Mouse (Mus musculus) erythroid progenitor cell, adult 5-6 weeks (primary cell): ENCODE results near the gene Thada. TPM values are rescaled to one million over a fixed set of nuclear protein-coding genes. Genes with fewer than 3 reads are reported as not detected.

Experiments
- ATAC-seq: replicated peaks from 2 replicates; pipeline ENCODE4 v1.8.0; 2016; ENCODE audit warnings: moderate number of reproducible peaks, mild to moderate bottlenecking, moderate TSS enrichment, inconsistent platforms; ENCODE audit not compliant: poor library complexity, low FRiP score, severe bottlenecking
- total RNA-seq, 2 experiments: library from RNA; stranded (forward) in 1 of 2; stranded (reverse) in 1 of 2; fragments of 150-400 nt in 1 of 2; fragments of 186-747, 209-891 nt in 1 of 2; gene quantifications; 2 replicates each; pipeline versions ENCODE4 v1.2.3 to v1.2.4; 2015 to 2017; ENCODE audit warnings: low replicate concordance in 2 of 2

The Thada gene
- total RNA-seq, 2 experiments from 2014 or later = 7.5 to 10.9 TPM

DNA sequence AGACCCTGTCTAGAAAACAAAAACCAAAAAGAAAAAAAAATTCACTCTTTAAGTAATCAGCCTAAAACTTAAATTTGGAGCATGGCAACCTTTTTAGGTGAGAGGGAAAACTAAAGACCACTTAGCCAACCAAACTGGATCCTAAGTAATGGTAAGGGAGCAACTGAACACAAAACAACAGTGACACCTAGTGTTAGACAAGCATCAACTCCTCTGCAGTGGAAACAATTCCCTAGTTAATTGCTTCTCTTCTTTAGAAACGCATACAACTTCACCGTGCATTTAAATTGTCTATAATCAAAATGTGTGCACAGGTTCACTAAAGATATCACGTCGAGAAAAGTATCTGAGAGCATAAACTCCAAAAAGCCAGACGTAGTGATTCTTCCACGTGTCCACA lies 80.3 kb downstream of the Thada start:
- ATAC-seq = no peak

DNA sequence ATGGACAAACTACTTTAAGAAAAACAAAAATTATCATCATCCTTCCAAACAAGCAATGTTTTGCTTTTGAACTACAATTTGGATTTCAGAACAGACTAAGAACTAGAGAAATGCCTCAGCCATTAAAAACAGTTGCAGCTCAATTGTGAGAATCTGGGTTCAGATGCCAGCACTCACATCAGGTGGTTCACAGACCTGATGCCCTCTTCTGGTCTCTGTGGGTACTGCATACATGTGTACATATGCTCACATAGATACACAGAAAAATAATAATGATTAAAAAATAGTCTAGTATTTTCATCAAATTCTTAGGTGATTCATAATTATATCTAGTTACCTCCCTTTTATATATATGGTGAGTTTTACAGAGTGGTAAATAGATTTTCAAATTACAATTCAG lies 81.3 kb downstream of the Thada start:
- no peak for ATAC-seq

DNA sequence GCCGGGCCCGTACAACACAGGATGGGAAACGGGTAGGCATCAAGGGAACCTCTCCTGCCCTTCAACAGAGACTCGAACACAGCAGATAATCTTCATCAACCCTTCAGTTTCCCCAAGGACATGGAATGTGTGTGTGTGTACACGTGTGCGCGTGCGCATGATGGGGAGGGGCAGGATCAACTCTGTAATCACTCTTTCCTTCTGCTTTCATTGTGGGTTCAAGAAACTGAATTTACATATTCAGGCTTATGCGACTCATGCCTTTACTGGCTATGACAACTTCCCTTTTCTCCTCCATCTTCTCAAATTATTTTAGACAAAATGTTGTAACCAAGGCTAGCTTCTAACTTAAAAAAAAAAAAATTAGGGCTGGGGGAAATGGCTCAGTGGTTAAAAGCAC lies 85.7 kb downstream of the Thada start:
- no peak for ATAC-seq

DNA sequence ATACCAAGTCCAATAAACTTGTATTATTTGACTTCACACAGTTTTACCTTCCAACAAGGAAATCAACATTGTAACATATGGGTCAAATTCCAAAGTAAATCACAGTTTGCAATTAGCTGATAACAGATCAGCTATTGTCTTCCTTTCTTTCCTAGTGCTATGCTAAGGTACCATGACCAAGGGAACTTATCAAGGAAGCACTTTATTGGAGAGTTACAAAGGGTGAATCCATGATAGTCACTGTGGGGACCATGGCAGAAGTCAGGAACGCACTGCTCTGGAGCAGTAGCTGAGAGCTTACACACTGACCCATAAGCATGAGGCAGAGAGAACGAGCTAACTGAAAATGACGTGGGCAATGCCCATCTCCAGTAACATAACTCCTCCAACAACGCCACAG lies 89.1 kb downstream of the Thada start:
- no peak for ATAC-seq

DNA sequence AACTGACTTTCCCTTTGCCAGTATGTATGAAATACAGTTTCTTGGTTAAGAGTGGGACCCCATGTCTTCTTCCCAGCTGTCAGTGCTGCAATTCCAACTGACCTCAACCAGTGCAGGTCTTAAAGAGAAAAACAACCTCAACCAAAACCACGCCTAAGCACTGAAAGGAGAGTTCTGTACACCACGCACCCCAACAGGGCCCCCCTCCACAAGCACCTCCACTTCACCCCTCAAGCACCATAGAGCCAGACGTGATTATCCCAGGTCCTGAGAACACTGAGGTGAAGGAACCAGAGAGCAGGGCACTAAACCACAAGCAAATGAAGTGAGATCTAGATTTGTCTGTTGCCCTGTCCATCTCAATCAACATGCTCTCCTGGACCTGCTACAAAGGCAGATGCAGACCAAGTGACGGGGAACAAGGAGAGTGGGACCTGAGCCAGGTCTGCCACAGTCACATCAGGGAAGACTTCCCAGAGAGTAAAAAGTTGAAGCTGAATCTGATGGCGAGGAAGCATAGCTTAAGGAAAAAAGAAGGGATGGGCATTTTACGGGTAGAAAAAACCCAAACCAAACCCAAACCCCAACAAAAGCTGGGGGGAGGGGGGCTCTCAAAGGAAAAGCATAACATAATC lies 93.5 kb downstream of the Thada start:
- no peak for ATAC-seq

DNA sequence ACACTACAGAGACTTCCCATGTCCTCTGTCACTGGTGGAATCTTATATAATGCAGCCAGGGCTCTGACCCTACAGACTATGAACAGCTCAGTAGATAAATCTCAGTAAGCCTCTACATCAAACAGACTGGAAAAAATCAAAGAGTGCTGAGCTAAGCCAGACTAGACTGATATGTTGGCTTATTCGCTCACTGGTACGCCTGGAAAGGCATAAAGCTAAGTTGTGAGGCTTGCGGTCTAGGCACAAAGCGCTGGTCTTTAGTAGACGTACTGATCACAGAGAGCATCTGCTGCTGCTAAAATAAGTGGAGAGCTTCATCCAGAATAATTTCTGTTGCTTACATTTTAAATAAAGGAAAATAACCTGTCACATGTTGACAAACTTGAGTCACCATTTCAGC lies 95.6 kb downstream of the Thada start:
- no peak for ATAC-seq

DNA sequence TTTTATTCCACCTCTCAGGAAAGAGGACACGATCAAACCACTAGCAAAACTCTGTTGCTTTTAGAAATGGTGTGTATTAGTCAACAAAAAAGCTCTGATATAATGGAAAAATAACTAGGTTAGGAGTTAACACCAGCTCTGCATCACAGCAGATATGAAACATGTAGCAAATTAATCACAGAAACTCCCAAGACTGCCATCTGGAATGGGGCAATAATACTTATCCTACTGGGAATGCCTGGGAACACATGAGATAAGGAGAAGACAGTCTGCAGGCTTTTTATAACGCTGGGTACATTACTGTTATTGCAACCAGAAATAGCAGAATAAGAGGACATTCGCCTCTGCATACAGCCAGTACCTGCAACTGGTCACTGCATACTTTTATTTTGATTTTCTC lies 96.2 kb downstream of the Thada start:
- no peak for ATAC-seq

DNA sequence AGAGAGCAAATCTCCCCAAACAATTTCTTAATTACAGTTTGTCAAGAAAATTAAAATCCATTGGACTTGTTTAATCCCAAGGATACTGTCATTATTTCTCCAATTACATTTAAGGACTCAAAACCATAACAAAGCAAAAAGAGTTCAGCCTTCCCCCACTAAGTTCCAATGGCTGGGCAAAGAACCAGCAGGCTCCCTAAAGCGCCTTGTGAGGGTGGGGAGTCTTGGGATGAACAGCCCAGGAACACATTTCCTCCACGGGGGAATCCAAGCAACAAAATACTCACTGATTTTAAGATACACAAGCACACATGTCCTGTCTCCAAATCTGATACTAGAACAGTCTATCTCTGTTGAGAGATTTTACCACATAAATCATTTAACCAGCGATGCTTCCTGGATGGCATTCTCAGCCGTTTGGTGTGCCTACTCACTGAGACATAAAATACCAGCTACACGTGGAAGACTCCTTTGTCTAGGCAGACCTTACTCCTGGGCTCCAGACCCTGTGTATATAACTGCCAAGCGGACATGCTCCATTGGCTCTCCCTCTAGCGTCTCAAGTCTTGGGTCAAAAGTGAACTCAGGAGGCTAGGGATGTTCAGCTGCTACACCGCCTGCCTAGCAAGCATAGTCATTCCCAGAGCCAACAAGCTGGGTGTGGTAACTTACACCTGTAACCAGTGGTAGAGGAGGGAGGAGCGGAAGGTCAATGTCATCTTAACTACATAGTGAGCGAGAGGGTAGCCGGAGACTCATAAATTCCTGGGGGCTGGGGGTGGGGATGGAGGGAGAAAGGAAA lies 97.6 kb downstream of the Thada start:
- ATAC-seq = no peak

DNA sequence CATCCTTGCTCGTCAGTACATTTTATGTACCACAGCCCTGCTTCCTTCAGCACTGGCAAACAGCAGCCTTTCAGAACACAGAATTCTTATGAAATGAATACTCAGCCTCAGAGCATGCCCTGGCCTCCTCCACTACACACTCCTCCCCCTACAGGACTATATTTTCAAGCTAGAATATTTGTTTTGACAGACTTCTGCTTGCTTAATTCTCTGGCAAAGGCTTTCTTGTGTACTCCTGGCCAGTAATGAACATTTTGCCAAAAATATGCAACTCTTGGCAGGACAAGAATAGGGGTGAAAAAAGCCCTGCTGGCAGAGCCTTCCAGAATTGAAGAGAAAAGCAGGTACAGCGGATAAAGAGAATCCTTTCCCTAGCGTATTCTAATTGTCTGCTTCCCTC lies 98.3 kb downstream of the Thada start:
- ATAC-seq = no peak

DNA sequence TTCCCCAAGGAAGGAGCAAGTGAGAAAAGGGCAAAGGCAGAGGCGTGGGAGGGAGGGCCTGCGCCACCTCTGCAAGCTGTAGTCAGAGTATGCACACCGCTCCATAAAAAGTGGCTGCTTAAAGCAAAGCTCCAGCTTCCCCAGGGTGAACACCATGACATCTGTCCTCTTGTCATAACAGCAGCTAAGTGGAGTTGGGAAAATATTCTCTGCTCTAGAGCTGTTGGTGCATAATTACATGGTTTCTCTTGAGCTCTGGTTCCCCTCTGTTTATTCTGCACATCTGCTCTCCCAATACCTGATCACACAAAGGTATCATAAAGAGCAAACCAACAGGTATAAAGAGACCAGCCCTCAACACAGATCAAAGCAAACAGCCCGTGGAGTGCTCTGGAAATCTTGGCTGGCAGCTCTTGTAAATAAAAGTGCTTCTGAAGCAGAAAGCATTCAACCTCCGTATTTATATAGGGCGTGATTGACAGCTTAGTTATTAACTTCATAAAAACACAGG lies 100.2 kb downstream of the Thada start:
- no peak for ATAC-seq

DNA sequence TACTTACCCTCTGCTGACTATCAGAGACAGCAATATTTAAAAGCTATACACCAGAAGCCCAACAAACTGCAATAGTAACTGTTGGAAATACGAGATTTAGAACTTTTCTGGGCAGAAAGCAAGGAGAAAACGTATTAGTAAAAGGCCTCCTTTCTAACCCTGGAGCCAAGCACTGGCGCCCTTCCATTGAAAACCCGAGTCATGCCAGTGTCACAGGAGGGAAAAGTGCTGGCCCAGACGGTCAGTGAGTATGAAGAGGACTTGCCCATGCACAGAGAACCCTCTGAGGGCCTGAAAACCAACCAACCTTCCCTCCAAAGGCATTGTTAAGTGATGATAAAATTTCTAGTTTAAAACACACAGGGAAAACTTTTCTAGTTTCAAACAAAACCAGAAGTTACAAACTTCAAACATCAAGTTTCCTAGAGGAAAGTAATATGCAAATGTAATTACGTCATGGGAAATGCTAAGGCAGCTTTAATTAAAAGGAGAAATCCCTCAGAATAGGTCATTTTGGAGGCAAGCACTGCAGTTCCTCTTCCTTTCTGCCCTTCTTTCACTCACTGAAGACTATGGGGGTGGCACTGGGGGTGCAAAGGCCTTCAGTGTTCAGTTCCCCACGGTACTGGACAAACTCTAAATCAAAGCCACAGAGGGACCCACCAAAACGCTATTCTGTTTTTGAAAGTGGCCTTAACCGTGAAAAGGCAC lies 100.8 kb downstream of the Thada start:
- no peak for ATAC-seq

DNA sequence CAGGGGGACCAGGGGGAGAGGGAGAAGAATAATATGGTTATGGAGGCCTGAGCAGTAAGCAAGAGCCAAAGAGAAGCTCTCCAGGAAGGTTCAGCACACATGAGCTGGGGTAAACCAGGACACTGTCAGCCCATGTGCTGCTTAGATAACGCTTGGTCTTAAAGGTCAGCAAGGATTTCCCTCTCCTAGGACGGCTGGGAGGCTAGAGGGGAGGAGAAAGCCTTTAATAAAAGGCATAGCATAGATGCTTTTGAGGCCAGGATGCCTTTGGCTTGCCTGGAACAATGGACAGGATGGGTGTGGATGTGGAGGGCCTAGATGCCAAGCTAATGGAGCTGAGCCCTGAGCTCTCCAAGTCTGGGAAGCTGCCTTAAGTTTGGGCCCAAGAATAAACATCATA lies 102.6 kb downstream of the Thada start:
- ATAC-seq = no peak

DNA sequence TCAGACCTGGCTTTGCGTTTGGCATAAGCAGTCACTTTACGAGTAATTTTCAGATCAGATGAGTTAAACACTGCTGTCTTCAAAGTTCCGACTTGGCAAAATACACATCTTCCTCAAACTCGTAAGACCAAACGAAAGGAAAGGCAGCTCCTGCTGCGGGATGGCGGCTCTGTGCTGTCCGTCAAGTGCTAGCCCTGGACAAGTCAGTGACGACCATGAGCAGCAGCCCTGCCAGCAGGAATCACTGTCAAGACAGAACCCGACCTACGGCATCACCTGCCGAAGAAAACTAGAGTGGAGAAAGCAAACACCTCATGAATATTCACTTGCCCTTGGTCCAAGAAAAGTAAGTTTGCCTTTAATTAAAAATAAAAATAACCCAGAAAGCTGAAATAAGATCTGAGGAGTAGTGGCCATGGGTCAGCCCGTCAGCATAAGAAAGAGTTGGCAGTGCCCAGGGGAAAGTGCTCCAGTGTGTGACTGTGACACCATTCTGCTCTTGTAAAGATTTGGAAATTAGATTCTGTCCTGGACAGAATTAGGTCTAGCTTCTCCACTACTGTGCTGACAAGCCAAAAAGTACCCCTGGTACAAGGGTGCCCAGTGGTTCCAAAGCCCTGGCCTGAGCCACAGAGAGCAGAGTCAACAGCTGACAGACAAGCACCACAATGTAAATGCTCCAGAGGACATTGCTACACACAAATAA lies 103.3 kb downstream of the Thada start:
- ATAC-seq = no peak

DNA sequence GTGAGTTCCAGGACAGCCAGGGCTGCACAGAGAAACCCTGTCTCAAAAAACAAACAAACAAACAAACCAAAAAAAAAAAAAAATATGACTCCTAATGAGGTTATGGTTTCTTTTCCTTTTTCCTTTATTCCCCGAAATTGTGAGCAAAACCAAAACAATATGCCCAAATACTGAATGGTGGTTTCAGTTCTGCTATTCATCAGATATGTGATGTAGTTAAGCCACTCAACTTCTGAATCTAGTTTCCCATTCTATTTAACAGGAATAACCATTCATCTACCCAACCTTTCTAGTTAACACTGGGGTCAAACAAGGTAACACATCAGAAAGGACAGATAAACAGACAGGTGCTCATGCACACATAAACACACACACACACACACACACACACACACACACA lies 105.0 kb downstream of the Thada start:
- no peak for ATAC-seq

DNA sequence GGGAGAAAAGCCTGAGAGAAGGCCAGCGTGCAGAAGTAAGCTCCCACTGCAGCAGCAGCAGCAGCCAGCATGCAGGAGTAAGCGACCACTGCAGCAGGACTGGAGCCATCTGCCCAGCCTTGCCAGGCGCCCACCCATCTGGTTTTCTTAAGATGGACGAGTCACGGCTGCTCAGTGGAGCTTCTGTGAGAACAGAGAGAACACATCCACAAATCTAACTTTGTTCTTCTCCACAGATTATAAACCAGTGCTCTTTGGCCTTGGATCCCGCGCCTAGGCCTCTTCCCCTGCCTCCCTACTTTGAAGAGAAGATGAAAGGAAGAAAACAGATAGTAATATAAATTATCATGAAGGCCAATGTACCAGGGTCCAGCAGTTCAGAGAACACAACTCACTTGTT lies 106.2 kb downstream of the Thada start:
- ATAC-seq = no peak

DNA sequence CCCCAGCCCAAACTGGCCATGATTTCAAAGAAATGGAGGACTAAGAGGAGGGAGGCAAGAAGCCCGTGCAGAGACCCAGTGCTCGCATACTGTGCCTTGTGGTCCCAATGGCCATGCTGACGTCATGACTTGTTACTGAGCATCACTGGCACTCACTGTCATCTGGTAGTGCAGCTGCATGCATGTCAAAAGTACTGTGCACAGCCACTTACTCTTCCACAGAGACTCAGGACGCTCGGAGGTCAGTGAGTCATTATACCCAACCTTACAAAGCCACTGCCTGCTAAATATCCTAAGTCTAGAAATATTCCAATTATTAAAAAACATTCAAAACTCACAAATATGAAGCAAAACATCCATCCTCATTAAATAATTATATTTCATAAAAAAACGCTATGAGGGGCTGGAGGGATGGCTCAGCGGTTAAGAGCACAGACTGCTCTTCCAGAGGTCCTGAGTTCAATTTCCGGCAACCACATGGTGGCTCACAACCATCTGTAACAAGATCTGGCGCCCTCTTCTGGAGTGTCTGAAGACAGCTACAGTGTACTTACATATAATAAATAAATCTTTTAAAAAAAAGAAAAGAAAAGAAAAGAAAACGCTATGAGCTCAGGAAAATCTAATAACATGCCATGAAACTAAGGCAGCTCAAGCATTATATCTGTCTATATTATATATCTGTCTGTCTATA lies 106.9 kb downstream of the Thada start:
- ATAC-seq = no peak

DNA sequence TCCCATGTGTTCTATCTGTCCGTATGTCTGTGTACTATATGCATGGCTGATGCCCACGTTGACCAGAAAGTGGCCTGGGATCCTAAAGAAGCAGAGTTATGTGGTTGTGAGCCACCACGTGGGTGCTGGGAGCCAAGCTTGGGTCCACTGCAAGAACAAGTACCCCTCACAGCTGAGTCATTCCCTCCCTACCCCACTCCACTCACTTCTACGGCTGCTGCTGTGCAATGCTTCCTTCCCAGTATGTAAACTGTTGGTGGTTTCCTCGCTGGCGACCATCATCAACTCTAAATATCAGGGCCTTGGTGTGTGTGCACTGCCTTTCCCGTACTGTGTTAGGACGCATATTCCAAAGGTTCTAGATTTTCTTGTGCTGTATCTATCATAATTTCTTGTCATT lies 108.2 kb downstream of the Thada start:
- no peak for ATAC-seq

DNA sequence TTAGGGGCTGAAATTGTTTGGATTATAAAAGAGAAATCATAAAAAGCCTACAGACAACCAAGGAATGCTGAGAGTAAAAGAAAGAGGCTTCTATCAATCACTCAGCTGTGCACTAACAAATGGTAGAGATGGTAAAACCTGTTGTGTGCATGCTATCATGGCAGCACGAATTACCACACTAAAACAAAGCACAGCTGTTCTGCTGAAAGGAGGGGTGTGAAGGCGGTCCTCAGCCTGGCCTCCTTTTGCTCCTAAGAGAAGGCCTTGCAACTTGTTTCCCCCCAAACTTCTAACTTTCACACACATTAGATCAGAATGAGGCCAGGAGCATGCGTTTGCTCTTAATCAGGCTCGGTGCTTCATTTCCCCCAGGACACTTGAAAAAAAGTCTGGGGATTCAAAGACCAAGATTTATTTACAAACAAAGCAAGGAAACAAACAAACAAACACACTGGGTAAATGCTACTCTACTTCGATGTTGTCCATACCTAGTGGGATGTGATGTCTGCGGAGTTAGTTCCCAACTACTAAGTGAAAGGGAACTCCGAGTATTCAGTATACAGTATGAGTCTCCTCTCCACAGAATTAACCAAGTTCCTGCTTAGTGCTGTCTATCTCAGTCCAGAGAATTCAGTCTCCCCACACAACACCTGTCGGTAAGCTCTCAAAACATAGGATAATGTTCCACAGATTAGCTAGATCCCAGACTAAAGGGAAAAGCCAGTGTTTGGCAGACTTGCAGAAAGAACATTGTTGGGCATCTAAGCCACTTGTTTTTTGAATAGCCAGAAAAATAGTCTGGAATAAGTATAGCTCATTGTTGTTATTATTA lies 109.7 kb downstream of the Thada start:
- no peak for ATAC-seq

DNA sequence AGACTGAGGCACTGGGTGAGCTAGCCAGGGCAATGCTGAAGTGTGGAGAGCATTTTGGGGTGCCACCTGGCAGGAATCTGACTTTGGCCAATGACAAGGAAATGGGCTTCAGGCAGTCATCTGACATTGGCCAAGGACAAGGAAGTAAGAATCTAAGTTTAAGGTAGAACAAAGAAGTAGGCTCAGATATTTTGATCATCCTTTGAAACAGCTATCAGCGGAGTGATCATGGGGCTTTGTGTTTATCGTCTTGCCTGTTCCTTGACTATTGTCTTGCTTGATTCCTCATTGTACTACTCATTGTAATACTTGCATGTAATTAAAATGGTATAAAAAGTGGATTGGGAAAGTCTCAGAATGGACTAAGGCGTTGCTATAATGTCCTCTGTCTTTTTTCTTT lies 111.0 kb downstream of the Thada start:
- no peak for ATAC-seq
